Mouse (Mus musculus): ENCODE data around the gene Col9a1. TPM values are rescaled to one million over a fixed set of nuclear protein-coding genes. Genes with fewer than 3 reads are reported as not detected.

Col9a1 gene
- polyA plus RNA-seq, 1 experiment from 2014 or later = 11.5 TPM

DNA sequence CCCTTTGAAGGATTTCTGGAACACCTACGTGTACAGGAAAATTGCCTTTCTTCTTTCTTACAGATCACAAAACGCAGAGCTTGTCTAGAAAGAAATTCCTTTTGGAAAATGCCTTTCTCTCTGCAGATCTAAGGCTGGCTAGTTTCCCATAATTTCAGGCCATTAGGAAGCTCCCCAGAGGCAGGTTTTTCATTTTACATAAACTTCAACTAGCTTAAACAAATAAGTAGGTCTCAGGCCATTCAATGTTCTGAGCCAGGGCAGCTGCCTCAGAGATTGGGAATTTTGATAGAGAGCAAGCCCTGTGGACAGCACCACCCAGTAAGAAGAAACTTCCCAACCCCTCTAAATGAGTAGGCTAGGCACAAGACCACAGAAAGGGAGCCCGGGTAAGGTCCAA, 1.6 kb upstream of the Col9a1 start:
- H3K4me3 ChIP-seq (replicated peaks) = no peak overlapping the region
- no peak for ATAC-seq (ENCODE audit: low FRiP score)
- no peak overlapping the region for H3K4me2 ChIP-seq
- no peaks in the 10 kb centered on the region for H3K9me3 ChIP-seq (replicated peaks)
- H3K9ac ChIP-seq (replicated peaks) = no peak overlapping the region
- peaks cover 9% of the 10 kb centered on the region for H3K4me1 ChIP-seq
- no peaks in the 10 kb centered on the region for H3K36me3 ChIP-seq
- no peak overlapping the region for H3K27ac ChIP-seq (replicated peaks)
- 83% methylated on average over 3 of the region's 3 CpGs for WGBS
- H3K27me3 ChIP-seq (replicated peaks) = no peaks in the 10 kb centered on the region

- Histone ChIP-seq H3K9ac (replicated peaks) (no peak overlapping the region), H3K4me3 (replicated peaks) (no peak overlapping the region), H3K36me3 (no peaks in the 10 kb centered on the region), H3K4me2 (no peak overlapping the region), H3K9me3 (replicated peaks) (no peaks in the 10 kb centered on the region), H3K27me3 (replicated peaks) (no peaks in the 10 kb centered on the region), H3K4me1 (no peaks in the 10 kb centered on the region), H3K27ac (replicated peaks) (no peak overlapping the region)
- WGBS = 75% methylated on average over 2 of the region's 2 CpGs
- no peak for ATAC-seq (ENCODE audit: low FRiP score)
Observed at GRCm38 (mm10) chr1:24179856-24180255, 2.4 kb downstream of the Col9a1 start.

DNA sequence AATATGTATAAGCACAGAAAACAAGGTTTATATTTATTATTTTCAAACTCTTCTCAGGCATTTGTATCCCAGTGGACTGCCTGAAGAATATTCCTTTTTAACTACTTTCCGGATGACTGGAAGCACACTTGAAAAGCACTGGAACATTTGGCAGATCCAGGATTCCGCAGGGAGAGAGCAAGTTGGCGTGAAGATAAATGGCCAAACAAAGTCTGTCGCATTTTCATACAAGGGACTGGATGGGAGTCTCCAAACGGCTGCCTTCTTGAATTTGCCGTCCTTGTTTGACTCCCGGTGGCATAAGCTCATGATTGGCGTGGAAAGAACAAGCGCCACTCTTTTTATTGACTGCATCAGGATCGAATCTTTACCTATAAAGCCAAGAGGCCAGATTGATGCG, 7.6 kb downstream of the Col9a1 start:
- Histone ChIP-seq H3K27ac (replicated peaks) (no peak overlapping the region), H3K4me1 (no peaks in the 10 kb centered on the region), H3K4me2 (no peak overlapping the region), H3K4me3 (replicated peaks) (no peak overlapping the region), H3K9me3 (replicated peaks) (no peaks in the 10 kb centered on the region), H3K36me3 (no peaks in the 10 kb centered on the region), H3K9ac (replicated peaks) (no peak overlapping the region), H3K27me3 (replicated peaks) (no peaks in the 10 kb centered on the region)
- ATAC-seq (ENCODE audit: low FRiP score) = no peak
- 64% methylated on average over 11 of the region's 11 CpGs for WGBS

DNA sequence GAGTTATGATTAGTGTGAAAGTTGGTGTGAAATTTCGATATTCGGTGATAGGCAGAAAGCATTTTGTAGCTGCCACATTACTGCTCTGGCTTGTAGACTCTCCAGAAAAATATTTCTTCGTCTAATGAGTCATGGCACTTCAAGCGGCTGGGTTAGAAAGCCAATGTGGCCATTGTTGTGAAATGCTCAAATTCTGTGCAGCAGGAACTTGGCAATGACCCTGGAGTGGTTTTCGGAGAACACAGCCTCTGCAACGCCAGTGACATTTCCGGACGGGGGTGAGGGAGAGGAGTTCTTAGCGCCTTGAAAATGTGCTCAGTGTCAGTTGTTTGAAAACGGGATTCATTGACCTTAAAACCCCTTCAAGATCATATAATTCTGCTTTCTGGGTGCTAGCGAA, 9.6 kb downstream of the Col9a1 start:
- WGBS = 85% methylated on average over 11 of the region's 11 CpGs
- H3K27me3 ChIP-seq (replicated peaks) = no peaks in the 10 kb centered on the region
- H3K27ac ChIP-seq (replicated peaks) = no peak overlapping the region
- H3K9ac ChIP-seq (replicated peaks) = no peak overlapping the region
- H3K36me3 ChIP-seq = no peaks in the 10 kb centered on the region
- no peak overlapping the region for H3K4me2 ChIP-seq
- H3K4me1 ChIP-seq = no peaks in the 10 kb centered on the region
- H3K4me3 ChIP-seq (replicated peaks) = no peak overlapping the region
- no peak for ATAC-seq (ENCODE audit: low FRiP score)
- no peaks in the 10 kb centered on the region for H3K9me3 ChIP-seq (replicated peaks)

GRCm38 (mm10) chr1:24191668-24192067, 14.3 kb downstream of the Col9a1 start:
- Histone ChIP-seq H3K4me3 (replicated peaks) (no peak overlapping the region), H3K36me3 (no peaks in the 10 kb centered on the region), H3K9me3 (replicated peaks) (no peaks in the 10 kb centered on the region), H3K4me2 (no peak overlapping the region), H3K4me1 (no peaks in the 10 kb centered on the region), H3K27me3 (replicated peaks) (no peaks in the 10 kb centered on the region), H3K27ac (replicated peaks) (no peak overlapping the region), H3K9ac (replicated peaks) (no peak overlapping the region)
- WGBS = 60% methylated on average over 4 of the region's 4 CpGs
- ATAC-seq (ENCODE audit: low FRiP score) = no peak

GRCm38 (mm10) chr1:24194111-24194510, 16.7 kb downstream of the Col9a1 start:
- Histone ChIP-seq H3K4me1 (no peaks in the 10 kb centered on the region), H3K36me3 (no peaks in the 10 kb centered on the region), H3K27me3 (replicated peaks) (no peaks in the 10 kb centered on the region), H3K27ac (replicated peaks) (no peak overlapping the region), H3K4me2 (no peak overlapping the region), H3K9ac (replicated peaks) (no peak overlapping the region), H3K9me3 (replicated peaks) (no peaks in the 10 kb centered on the region), H3K4me3 (replicated peaks) (no peak overlapping the region)
- ATAC-seq (ENCODE audit: low FRiP score) = no peak
- WGBS = 79% methylated on average over 4 of the region's 4 CpGs

DNA sequence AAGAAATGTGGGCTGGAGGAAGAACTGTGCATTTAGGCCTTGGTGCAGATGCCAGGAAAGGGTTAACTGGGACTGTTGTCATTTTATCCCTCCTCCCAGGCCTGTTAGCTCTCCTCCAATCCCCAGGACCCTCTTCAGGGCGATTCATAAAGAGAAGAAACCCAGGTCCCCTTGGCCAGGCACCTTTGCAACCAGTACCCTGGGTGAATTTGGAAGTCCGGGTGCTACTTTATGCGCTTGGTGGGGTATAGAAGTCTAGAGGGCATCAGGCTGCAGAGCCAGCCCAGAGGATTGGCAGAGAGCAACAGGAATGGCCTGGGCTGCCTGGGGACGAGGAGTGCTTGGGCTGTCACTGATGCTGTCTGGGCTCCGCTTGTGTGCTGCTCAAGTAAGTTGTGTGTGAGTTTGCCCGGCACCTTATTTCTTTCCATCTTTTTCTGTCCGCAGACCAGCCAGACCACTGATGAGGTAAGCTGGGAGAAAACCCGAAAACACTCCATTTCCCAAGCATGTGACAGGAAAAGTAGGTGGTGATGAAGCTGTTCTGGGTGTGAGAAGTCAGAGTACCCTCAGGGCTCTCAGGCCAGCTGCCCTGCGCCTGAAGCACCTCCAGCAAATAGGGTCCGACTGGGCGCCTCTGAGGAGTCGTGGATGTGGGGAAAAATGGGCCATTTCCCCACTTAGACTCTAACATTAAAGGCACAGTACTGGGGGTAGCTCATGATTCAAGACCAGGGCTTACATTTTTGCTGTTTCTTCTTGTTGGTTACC, 17.8 kb downstream of the Col9a1 start:
- WGBS = 65% methylated on average over 12 of the region's 12 CpGs
- Histone ChIP-seq H3K36me3 (no peaks in the 10 kb centered on the region), H3K4me3 (replicated peaks) (no peak overlapping the region), H3K9ac (replicated peaks) (no peak overlapping the region), H3K4me1 (no peaks in the 10 kb centered on the region), H3K9me3 (replicated peaks) (no peaks in the 10 kb centered on the region), H3K27me3 (replicated peaks) (no peaks in the 10 kb centered on the region), H3K4me2 (no peak overlapping the region), H3K27ac (replicated peaks) (no peak overlapping the region)
- no peak for ATAC-seq (ENCODE audit: low FRiP score)

GRCm38 (mm10) chr1:24195951-24196517, 18.6 kb downstream of the Col9a1 start:
- WGBS = 43% methylated on average over 3 of the region's 3 CpGs
- ATAC-seq (ENCODE audit: low FRiP score) = no peak
- no peak overlapping the region for H3K9ac ChIP-seq (replicated peaks)

DNA sequence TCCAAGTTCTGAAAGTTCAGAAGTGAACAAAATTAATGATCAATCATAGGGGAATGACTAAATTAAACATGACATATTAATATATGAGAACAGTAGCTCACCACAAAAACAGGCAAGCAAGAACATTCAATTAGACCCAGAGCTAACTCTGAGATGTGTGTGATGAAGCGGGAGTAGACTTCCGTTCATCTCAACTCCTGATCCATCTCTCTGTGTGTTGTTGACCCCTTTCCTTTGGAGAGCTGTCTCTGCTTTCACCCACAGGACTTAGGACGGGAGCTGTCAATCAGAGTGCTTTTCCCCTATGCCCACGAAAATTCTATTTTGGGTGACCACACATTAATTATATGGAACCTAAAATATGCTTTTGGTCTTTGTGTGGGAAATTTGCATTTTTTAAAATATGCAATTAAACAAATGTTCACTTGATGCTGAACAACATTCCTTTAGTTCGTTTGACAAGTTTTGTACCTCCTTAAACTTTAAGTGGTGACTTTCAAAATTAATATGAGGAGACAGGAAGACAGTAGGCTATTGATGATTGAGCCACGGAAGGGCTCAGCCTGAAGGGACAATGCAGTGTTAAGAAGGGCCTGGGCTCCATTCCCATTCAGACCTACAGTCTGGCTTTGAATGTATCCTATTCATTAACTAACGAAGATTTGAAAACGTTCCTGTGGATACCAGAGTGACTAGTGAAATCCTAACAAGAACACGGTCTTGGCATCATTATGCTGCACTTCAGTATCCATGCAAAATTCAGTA, 34.4 kb downstream of the Col9a1 start:
- Histone ChIP-seq H3K9ac (replicated peaks) (no peak overlapping the region), H3K4me3 (replicated peaks) (no peak overlapping the region), H3K4me1 (no peaks in the 10 kb centered on the region), H3K9me3 (replicated peaks) (0 out of 2 replicates have a peak, but pooled peaks cover 3% of the 10 kb centered on the region), H3K36me3 (no peaks in the 10 kb centered on the region), H3K27ac (replicated peaks) (no peak overlapping the region), H3K4me2 (no peak overlapping the region), H3K27me3 (replicated peaks) (no peaks in the 10 kb centered on the region)
- 73% methylated on average over 9 of the region's 9 CpGs for WGBS
- no peak for ATAC-seq (ENCODE audit: low FRiP score)

More at GRCm38 (mm10) chr1:24195951-24196517, 18.6 kb downstream of the Col9a1 start:
- Histone ChIP-seq H3K4me3 (replicated peaks) (no peak overlapping the region), H3K36me3 (no peaks in the 10 kb centered on the region), H3K4me2 (no peak overlapping the region), H3K27ac (replicated peaks) (no peak overlapping the region), H3K9me3 (replicated peaks) (no peaks in the 10 kb centered on the region), H3K27me3 (replicated peaks) (no peaks in the 10 kb centered on the region), H3K4me1 (no peaks in the 10 kb centered on the region)

GRCm38 (mm10) chr1:24219041-24219440, 41.6 kb downstream of the Col9a1 start:
- no peak overlapping the region for H3K4me3 ChIP-seq (replicated peaks)
- H3K27ac ChIP-seq (replicated peaks) = no peak overlapping the region
- H3K9ac ChIP-seq (replicated peaks) = no peak overlapping the region; the same call in 1 of the 2 replicates
- no peaks in the 10 kb centered on the region for H3K27me3 ChIP-seq (replicated peaks)
- H3K36me3 ChIP-seq = no peaks in the 10 kb centered on the region
- WGBS = 35% methylated on average over 6 of the region's 6 CpGs
- no peak; the same call in 1 of the 2 replicates for ATAC-seq (ENCODE audit: low FRiP score)
- no peak overlapping the region for H3K4me2 ChIP-seq
- no peaks in the 10 kb centered on the region for H3K9me3 ChIP-seq (replicated peaks)
- H3K4me1 ChIP-seq = 0 out of 2 replicates have a peak, but pooled peaks cover 6% of the 10 kb centered on the region

- Histone ChIP-seq H3K27ac (replicated peaks) (no peak overlapping the region), H3K9ac (replicated peaks) (no peak overlapping the region), H3K27me3 (replicated peaks) (no peaks in the 10 kb centered on the region), H3K4me2 (no peak overlapping the region), H3K4me1 (peaks cover 6% of the 10 kb centered on the region; the same call in 1 of the 2 replicates), H3K9me3 (replicated peaks) (no peaks in the 10 kb centered on the region), H3K36me3 (no peaks in the 10 kb centered on the region), H3K4me3 (replicated peaks) (no peak overlapping the region)
- no peak for ATAC-seq (ENCODE audit: low FRiP score)
- 80% methylated on average over 2 of the region's 2 CpGs for WGBS
Observed at GRCm38 (mm10) chr1:24222231-24222630, 44.8 kb downstream of the Col9a1 start.

Measured in neural tube, embryonic 15.5 days (tissue).